ENCODE assay signal across 24 mouse cellular contexts in the genomic region with DNA sequence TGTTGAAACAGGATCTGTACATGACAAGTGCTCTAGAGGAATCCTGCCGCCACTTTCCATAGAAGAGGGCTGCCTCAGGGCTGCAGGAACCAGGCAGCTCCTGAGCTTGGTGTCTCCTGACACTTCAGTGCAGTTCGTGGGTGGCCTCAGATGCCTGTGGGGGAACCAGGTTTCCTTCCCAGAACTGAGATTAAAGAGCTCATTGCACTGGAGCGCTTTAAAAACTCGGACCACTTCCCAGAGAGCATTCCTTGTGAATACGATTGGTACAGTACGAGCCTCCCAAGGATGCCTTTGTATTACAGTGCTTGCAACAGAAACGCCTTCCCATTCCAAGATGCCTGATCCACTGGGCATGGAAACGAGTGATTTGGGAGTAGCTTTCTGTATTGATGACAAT. TPM values are rescaled to one million over a fixed set of nuclear protein-coding genes. Genes with fewer than 3 reads are reported as not detected.
DNase-seq lines count a peak whose midpoint lies in the region; ATAC-seq lines count a peak whose summit lies in the region.
"Had no signal": no experiment of that assay in that cellular context is flagged by ENCODE, and none has a peak within 500 bp of the region (broad histone marks: within the 10 kb centered on the region; RNA-seq: fewer than 3 reads in every experiment).

No protein-coding gene starts in this region.

- no peaks in the 10 kb centered on the region for H3K9me3 ChIP-seq in heart, embryonic 12.5 days (replicated peaks)
- H3K9me3 ChIP-seq in kidney, embryonic 16.5 days (ENCODE audit: low read length): no peaks in the 10 kb centered on the region
- H3K9me3 ChIP-seq: forebrain, embryonic 12.5 days; stomach, embryonic 15.5 days had no signal

- H3K36me3 ChIP-seq in heart, embryonic 12.5 days: peaks cover 3% of the 10 kb centered on the region; the same call in 1 of the 2 replicates
- H3K36me3 ChIP-seq in kidney, embryonic 16.5 days (ENCODE audit: insufficient read depth, low read length): peaks cover 23% of the 10 kb centered on the region; the same call in 1 of the 2 replicates
- H3K36me3 ChIP-seq: forebrain, embryonic 12.5 days; stomach, embryonic 15.5 days had no signal

- H3K27ac ChIP-seq in heart, embryonic 12.5 days (ENCODE audit: poor library complexity, severe bottlenecking): peak overlapping the region; percentile 23; the same call in 1 of the 2 replicates
- peak overlapping the region; percentile 32 for H3K27ac ChIP-seq in kidney, embryonic 16.5 days (ENCODE audit: low read length)
- H3K27ac ChIP-seq: forebrain, embryonic 12.5 days; stomach, embryonic 15.5 days had no signal

- H3K4me3 ChIP-seq in heart, embryonic 12.5 days: no peak overlapping the region
- no peak overlapping the region for H3K4me3 ChIP-seq in kidney, embryonic 16.5 days (ENCODE audit: low read length)
- H3K4me3 ChIP-seq: forebrain, embryonic 12.5 days; stomach, embryonic 15.5 days had no signal

- peak overlapping the region; percentile 23 for H3K4me2 ChIP-seq in heart, embryonic 12.5 days
- H3K4me2 ChIP-seq in kidney, embryonic 16.5 days (replicated peaks; ENCODE audit: low read depth, low read length): no peak overlapping the region
- H3K4me2 ChIP-seq: forebrain, embryonic 12.5 days; stomach, embryonic 15.5 days had no signal

- WGBS in heart, embryonic 12.5 days: 33% methylated on average over 8 of the region's 8 CpGs
- WGBS in kidney, embryonic 16.5 days: 58% methylated on average over 8 of the region's 8 CpGs

- no peak for ATAC-seq in heart, embryonic 12.5 days (ENCODE audit: insufficient number of reproducible peaks, low FRiP score)
- no peak for ATAC-seq in kidney, embryonic 16.5 days (ENCODE audit: low FRiP score, low TSS enrichment)
- ATAC-seq: hindbrain, embryonic 16.5 days; intestine, postnatal 0 days; liver, postnatal 0 days had no signal

- no peak overlapping the region for H3K9ac ChIP-seq in heart, embryonic 12.5 days
- no peak overlapping the region for H3K9ac ChIP-seq in kidney, embryonic 16.5 days (replicated peaks; ENCODE audit: low read length)
- H3K9ac ChIP-seq: forebrain, embryonic 12.5 days; liver, postnatal 0 days; stomach, embryonic 15.5 days had no signal

- peaks cover 40% of the 10 kb centered on the region for H3K4me1 ChIP-seq in heart, embryonic 12.5 days (replicated peaks)
- peaks cover 37% of the 10 kb centered on the region for H3K4me1 ChIP-seq in kidney, embryonic 16.5 days (ENCODE audit: insufficient read depth, low read length)
- H3K4me1 ChIP-seq: forebrain, embryonic 12.5 days had no signal

- no peak for DNase-seq in heart, postnatal 10 days
- no peak for DNase-seq in kidney, postnatal 25 days
- DNase-seq in ZHBTc4 (ENCODE audit: low read depth, low spot score): peak; percentile 38
- DNase-seq in brain, adult 2 months (ENCODE audit: low read depth, low spot score): peak; percentile 24
- no peak for DNase-seq in retina, postnatal 1 day
- DNase-seq: adrenal gland, adult 8-10 months; cerebellum, adult 11 months; cerebellum, postnatal 14 days; embryo, embryonic 11 days; gastrocnemius, postnatal 36 days; heart, postnatal 36 days; kidney, postnatal 36 days; liver, postnatal 0 days; lung, postnatal 4 days had no signal

- no peaks in the 10 kb centered on the region for H3K27me3 ChIP-seq in heart, embryonic 12.5 days (replicated peaks)
- no peaks in the 10 kb centered on the region for H3K27me3 ChIP-seq in kidney, embryonic 16.5 days (ENCODE audit: insufficient read depth, low read length)
- H3K27me3 ChIP-seq: forebrain, embryonic 12.5 days; stomach, embryonic 15.5 days had no signal

- intact Hi-C loops in heart, postnatal 10 days (cut with DNase I): no loop called here

RNA-seq across cellular contexts. Expression of a gene that starts 18.8 kb away (rescaled TPM):
- 6.4 and 7.0 TPM in 2 replicates for polyA plus RNA-seq in heart, embryonic 12.5 days (2016; fragmentation: Nextera tagmentation; extraction: Ambion mirVana)
- total RNA-seq in heart, postnatal 10 days (2021): 10 to 100 TPM; 42.7 to 49.2 TPM
- polyA plus RNA-seq in kidney, embryonic 16.5 days (2015; fragmentation: Nextera tagmentation; extraction: Ambion mirVana): 12.0 and 13.9 TPM in 2 replicates

RNA-seq across cellular contexts. Expression of a gene that starts 55.4 kb away (rescaled TPM):
- 0.10 and 0.13 TPM in 2 replicates for polyA plus RNA-seq in heart, embryonic 12.5 days (2016; fragmentation: Nextera tagmentation; extraction: Ambion mirVana)
- total RNA-seq in heart, postnatal 10 days (2021): under 1 TPM; 0.07 to 0.36 TPM
- polyA plus RNA-seq in kidney, embryonic 16.5 days (2015; fragmentation: Nextera tagmentation; extraction: Ambion mirVana): 0.04 and 0.12 TPM in 2 replicates
- total RNA-seq: left cerebral cortex, adult 18-20 months; left cerebral cortex, postnatal 36 days; liver, adult 2 months had no signal
- polyA plus RNA-seq: forebrain, embryonic 12.5 days; hindbrain, embryonic 16.5 days; liver, adult 2 months; liver, postnatal 0 days; thymus, postnatal 0 days had no signal

Comparison
In these comparisons a context has a peak if more than half of its experiments do, and no peak if none do; other contexts are left out.
1. DNase-seq: peak in ZHBTc4 (single experiment) and brain, adult 2 months (single experiment); none in heart, postnatal 10 days (0 of 2), kidney, postnatal 25 days (0 of 2) and retina, postnatal 1 day (single experiment).